Mouse (Mus musculus): ENCODE results near the gene Fcamr.

GRCm38 (mm10) chr1:130855723-130856122, 55.0 kb downstream of the Fcamr start:
- TF ChIP-seq CTCF (IDR thresholded peaks at IDR 0.05; ENCODE audit: low read depth, low read length) (no peak), POLR2A (IDR thresholded peaks at IDR 0.05; ENCODE audit: extremely low read depth, insufficient read depth, low read length) (no peak)
